Mouse (Mus musculus): Measurements from ENCODE around the gene Scnm1.

- TF ChIP-seq POLR2A (IDR thresholded peaks at IDR 0.05; ENCODE audit: low read depth, low read length) (no peak), CTCF (conservative IDR thresholded peaks at IDR 0.05; ENCODE audit: insufficient read depth, insufficient read length, low read depth, low read length) (no peak)
Measured at GRCm38 (mm10) chr3:95117751-95118150, 16.1 kb downstream of the Scnm1 start.

All from kidney, adult 2 months (tissue).